Mouse (Mus musculus) CH12.LX (cell line): ENCODE measurements around the gene Mob1a. TPM values are rescaled to one million over a fixed set of nuclear protein-coding genes. Genes with fewer than 3 reads are reported as not detected.
A peak's percentile ranks its signal among the peaks of the same experiment; 100 is the strongest.

Experiments
- DNase-seq: peaks from one replicate; pipeline ENCODE4 v3.0.0-alpha.2; 2013; ENCODE audit errors: extremely low read depth
- H3K27ac ChIP-seq: 2 replicates; pipeline ENCODE4 v1.5.1; 2012; ENCODE audit warnings: low read depth, mild to moderate bottlenecking, control low read depth, moderate library complexity; ENCODE audit not compliant: insufficient read depth
- H3K27me3 ChIP-seq: replicated peaks from 2 replicates; pipeline ENCODE3; 2012; ENCODE audit warnings: inconsistent platforms
- H3K36me3 ChIP-seq, 2 experiments: replicated peaks in 1 of 2; 2 replicates each; pipeline versions ENCODE3 to v1.6.1; 2012; ENCODE audit warnings: inconsistent platforms in 1 of 2, low read length in 1 of 2, mild to moderate bottlenecking in 1 of 2, mixed read lengths in 1 of 2, moderate library complexity in 1 of 2; ENCODE audit not compliant: control insufficient read depth in 1 of 2, insufficient read depth in 1 of 2
- H3K4me1 ChIP-seq, 2 experiments: 2 replicates each; pipeline ENCODE4 v1.6.1; 2012; ENCODE audit warnings: inconsistent platforms in 1 of 2, moderate library complexity in 1 of 2; ENCODE audit not compliant: insufficient read depth in 2 of 2, control insufficient read depth in 1 of 2
- H3K4me2 ChIP-seq: 2 replicates; pipeline ENCODE4 v1.6.1; 2012; ENCODE audit warnings: low read depth, mild to moderate bottlenecking, control low read depth; ENCODE audit not compliant: poor library complexity, insufficient read depth, severe bottlenecking
- H3K4me3 ChIP-seq, 3 experiments: fragments of 150-350 bp in 1 of 3; sonication (generic) in 1 of 3; replicated peaks in 1 of 3; 2 replicates each; pipeline versions ENCODE3 to v1.5.1; 2011 to 2012; ENCODE audit warnings: low read depth in 2 of 3, low read length in 2 of 3, mild to moderate bottlenecking in 2 of 3, moderate library complexity in 2 of 3, control low read depth in 1 of 3, improper control_type of control experiment in 1 of 3, inconsistent platforms in 1 of 3, mixed read lengths in 1 of 3; ENCODE audit not compliant: poor library complexity in 1 of 3
- H3K79me2 ChIP-seq: replicated peaks from 2 replicates; pipeline ENCODE4 v1.6.1; 2012; ENCODE audit warnings: mild to moderate bottlenecking, moderate library complexity; ENCODE audit not compliant: control insufficient read depth, poor library complexity, insufficient read depth, severe bottlenecking; ENCODE audit errors: extremely low read depth
- H3K9ac ChIP-seq: 2 replicates; pipeline ENCODE4 v1.6.1; 2012; ENCODE audit warnings: low read depth, mild to moderate bottlenecking, control low read depth, moderate library complexity; ENCODE audit not compliant: insufficient read depth
- H3K9me3 ChIP-seq: replicated peaks from 2 replicates; pipeline ENCODE3; 2012; ENCODE audit warnings: low read length, inconsistent platforms, mixed read lengths
- BHLHE40 ChIP-seq: IDR thresholded peaks from 2 replicates; pipeline ENCODE4 v1.6.1; 2011; ENCODE audit warnings: mild to moderate bottlenecking, low read depth, low read length, improper control_type of control experiment
- CHD1 ChIP-seq: IDR thresholded peaks from 2 replicates; pipeline ENCODE4 v1.6.1; 2012; ENCODE audit warnings: low read depth, low read length, improper control_type of control experiment, inconsistent platforms
- CHD2 ChIP-seq: IDR thresholded peaks from 2 replicates; pipeline ENCODE4 v1.6.1; 2011; ENCODE audit warnings: low read length, improper control_type of control experiment
- CTCF ChIP-seq, 2 experiments: IDR thresholded peaks in 1 of 2; conservative IDR thresholded peaks in 1 of 2; 2 replicates each; pipeline ENCODE4 v1.5.1; 2011 to 2012; ENCODE audit warnings: low read depth in 2 of 2, low read length in 2 of 2, improper control_type of control experiment in 1 of 2, inconsistent platforms in 1 of 2, mild to moderate bottlenecking in 1 of 2, moderate library complexity in 1 of 2
- ELF1 ChIP-seq: IDR thresholded peaks from 2 replicates; pipeline ENCODE4 v1.6.1; 2014; ENCODE audit warnings: low read depth, mild to moderate bottlenecking, inconsistent platforms, low read length, improper control_type of control experiment
- EP300 ChIP-seq: IDR thresholded peaks from 2 replicates; pipeline ENCODE4 v1.6.1; 2011; ENCODE audit warnings: low read length, improper control_type of control experiment
- ETS1 ChIP-seq: conservative IDR thresholded peaks from 2 replicates; pipeline ENCODE4 v1.6.1; 2012; ENCODE audit warnings: low read depth, mild to moderate bottlenecking, inconsistent platforms, low read length, improper control_type of control experiment, moderate library complexity
- HCFC1 ChIP-seq: IDR thresholded peaks from 2 replicates; pipeline ENCODE4 v1.6.1; 2012; ENCODE audit warnings: low read depth, mild to moderate bottlenecking, inconsistent platforms, low read length, improper control_type of control experiment
- JUN ChIP-seq: IDR thresholded peaks from 2 replicates; pipeline ENCODE4 v1.6.1; 2011; ENCODE audit warnings: low read depth, mild to moderate bottlenecking, low read length, improper control_type of control experiment, moderate library complexity; ENCODE audit not compliant: insufficient read depth
- JUND ChIP-seq: conservative IDR thresholded peaks from 2 replicates; pipeline ENCODE4 v1.6.1; 2011; ENCODE audit warnings: low read depth, low read length, improper control_type of control experiment
- KAT2A ChIP-seq: IDR thresholded peaks from 2 replicates; pipeline ENCODE4 v1.6.1; 2012; ENCODE audit warnings: low read length, improper control_type of control experiment, inconsistent platforms; ENCODE audit not compliant: insufficient replicate concordance
- MAZ ChIP-seq: IDR thresholded peaks from 2 replicates; pipeline ENCODE4 v1.6.1; 2012; ENCODE audit warnings: low read depth, mild to moderate bottlenecking, inconsistent platforms, low read length, improper control_type of control experiment, moderate library complexity
- MEF2A ChIP-seq: IDR thresholded peaks from 2 replicates; pipeline ENCODE4 v1.6.1; 2014; ENCODE audit warnings: low read depth, mild to moderate bottlenecking, inconsistent platforms, low read length, improper control_type of control experiment, borderline replicate concordance
- MXI1 ChIP-seq: IDR thresholded peaks from 2 replicates; pipeline ENCODE4 v1.6.1; 2011; ENCODE audit warnings: mild to moderate bottlenecking, low read depth, low read length, improper control_type of control experiment
- MYC ChIP-seq: IDR thresholded peaks from 2 replicates; pipeline ENCODE4 v1.6.1; 2011; ENCODE audit warnings: low read depth, mild to moderate bottlenecking, improper control_type of control experiment, low read length
- NELFE ChIP-seq: IDR thresholded peaks from 2 replicates; pipeline ENCODE4 v1.6.1; 2011; ENCODE audit warnings: low read depth, low read length, improper control_type of control experiment
- NRF1 ChIP-seq: IDR thresholded peaks from 2 replicates; pipeline ENCODE4 v1.6.1; 2014; ENCODE audit warnings: low read depth, mild to moderate bottlenecking, inconsistent platforms, low read length, improper control_type of control experiment, moderate library complexity
- PAX5 ChIP-seq: IDR thresholded peaks from 2 replicates; pipeline ENCODE4 v1.6.1; 2012; ENCODE audit warnings: low read length, inconsistent platforms, mixed read lengths
- POLR2A ChIP-seq: IDR thresholded peaks from 2 replicates; pipeline ENCODE4 v1.6.1; 2011; ENCODE audit warnings: low read depth, mild to moderate bottlenecking, improper control_type of control experiment, low read length
- POLR2AphosphoS2 ChIP-seq: IDR thresholded peaks from 2 replicates; pipeline ENCODE4 v1.6.1; 2011; ENCODE audit warnings: low read depth, low read length, improper control_type of control experiment
- RAD21 ChIP-seq: IDR thresholded peaks from 2 replicates; pipeline ENCODE4 v1.6.1; 2011; ENCODE audit warnings: low read depth, mild to moderate bottlenecking, low read length, improper control_type of control experiment, moderate library complexity
- SIN3A ChIP-seq: IDR thresholded peaks from 2 replicates; pipeline ENCODE4 v1.6.1; 2012; ENCODE audit warnings: low read length, improper control_type of control experiment, inconsistent platforms
- SMC3 ChIP-seq: IDR thresholded peaks from 2 replicates; pipeline ENCODE4 v1.6.1; 2011; ENCODE audit warnings: low read depth, low read length, improper control_type of control experiment
- TBP ChIP-seq: conservative IDR thresholded peaks from 2 replicates; pipeline ENCODE4 v1.6.1; 2011; ENCODE audit warnings: low read depth, low read length, improper control_type of control experiment
- TCF12 ChIP-seq: IDR thresholded peaks from 2 replicates; pipeline ENCODE4 v1.6.1; 2014; ENCODE audit warnings: low read depth, mild to moderate bottlenecking, inconsistent platforms, low read length, improper control_type of control experiment
- USF2 ChIP-seq: conservative IDR thresholded peaks from 2 replicates; pipeline ENCODE4 v1.6.1; 2011; ENCODE audit warnings: low read depth, low read length, improper control_type of control experiment
- ZC3H11A ChIP-seq: IDR thresholded peaks from 2 replicates; pipeline ENCODE4 v1.6.1; 2012; ENCODE audit warnings: low read depth, mild to moderate bottlenecking, inconsistent platforms, low read length, improper control_type of control experiment
- ZKSCAN1 ChIP-seq: IDR thresholded peaks from 2 replicates; pipeline ENCODE4 v1.6.1; 2012; ENCODE audit warnings: low read depth, inconsistent platforms, low read length, improper control_type of control experiment, borderline replicate concordance
- ZMIZ1 ChIP-seq: IDR thresholded peaks from 2 replicates; pipeline ENCODE4 v1.6.1; 2012; ENCODE audit warnings: low read depth, mild to moderate bottlenecking, inconsistent platforms, low read length, improper control_type of control experiment
- ZNF384 ChIP-seq: IDR thresholded peaks from 2 replicates; pipeline ENCODE4 v1.6.1; 2012; ENCODE audit warnings: low read depth, low read length, improper control_type of control experiment, inconsistent platforms
- dilution Hi-C: fragments of 300-500 bp; cut with MboI; formaldehyde crosslinking; loops from 2 replicates; pipeline ENCODE4 v1.14.3; 2020; ENCODE audit warnings: low sequenced_read_pairs; ENCODE audit not compliant: extremely low pct_unique_long_range_greater_than_20kb, extremely low pct_ligation_motif_present
- in situ Hi-C: fragments of 300-500 bp; cut with MboI; formaldehyde crosslinking; loops from 3 replicates; pipeline ENCODE4 v1.14.3; 2019; ENCODE audit warnings: low sequenced_read_pairs, low pct_ligation_motif_present, low pct_unique_long_range_greater_than_20kb, mixed read lengths
- polyA plus RNA-seq: library from polyadenylated mRNA; unstranded; fragments of >175 nt; gene quantifications from 2 replicates; pipeline ENCODE4 v1.2.1, GENCODE M21; 2012; ENCODE audit warnings: low read depth; ENCODE audit not compliant: insufficient read length
- total RNA-seq, 2 experiments: library from RNA; depleted of rRNA; stranded (reverse); fragments of 300-350 nt in 1 of 2; fragments of >200 nt in 1 of 2; gene quantifications; 2 replicates each; pipeline ENCODE4 v1.2.3; 2012 to 2014

Mob1a gene
- total and polyA plus RNA-seq, 3 experiments, result 82.6 to 182 (median 99.8) TPM

- DNase-seq, result no peak
- H3K4me1 ChIP-seq, result peaks cover 10 to 39% of the 10 kb centered on the region in 2 experiments
- H3K79me2 ChIP-seq, result peaks cover 32% of the 10 kb centered on the region
- H3K4me3 ChIP-seq, result no peak overlapping the region
- H3K9me3 ChIP-seq, result no peaks in the 10 kb centered on the region
- TF ChIP-seq JUN (no peak), CTCF (conservative IDR thresholded peaks at IDR 0.05 in 1 of 2, IDR thresholded peaks at IDR 0.05 in 1 of 2; ENCODE audit: low read depth in 2 of 2, low read length in 2 of 2) (no peak), POLR2A (0 out of 2 replicates have a peak, but pooled peaks have one; percentile 4), MXI1 (peak; percentile 32; the same call in 1 of the 2 replicates), ZMIZ1 (no peak), USF2 (no peak), NELFE (no peak), RAD21 (no peak), KAT2A (no peak), SIN3A (no peak), ZNF384 (peak; percentile 78; the same call in 1 of the 2 replicates), MYC (no peak), BHLHE40 (no peak), TCF12 (no peak), TBP (no peak), ZC3H11A (no peak), SMC3 (no peak), ELF1 (peak; percentile 84), HCFC1 (no peak)
- H3K27ac ChIP-seq, result peak overlapping the region; percentile 85
- H3K4me2 ChIP-seq, result peak overlapping the region; percentile 92
- dilution Hi-C loops (no loop called here), in situ Hi-C loops (no loop called here)
- peaks cover 0 to 2% of the 10 kb centered on the region in 2 experiments for H3K36me3 ChIP-seq
- no peaks in the 10 kb centered on the region for H3K27me3 ChIP-seq
- H3K9ac ChIP-seq, result peak overlapping the region; percentile 68; the same call in 1 of the 2 replicates
These were observed 3.0 kb upstream of the Mob1a start for GRCm38 (mm10) chr6:83322794-83323193.

GRCm38 (mm10) chr6:83323652-83324419 lies 2.0 kb upstream of the Mob1a start:
- DNase-seq, result peak; percentile 78
- in situ Hi-C loops, result no loop called here
- H3K9me3 ChIP-seq, result no peaks in the 10 kb centered on the region
- no peak for TF ChIP-seq ZMIZ1
- no peak for TF ChIP-seq POLR2A
- TF ChIP-seq TBP, result no peak
- TF ChIP-seq MEF2A, result no peak
- TF ChIP-seq NRF1, result no peak
- TF ChIP-seq CHD1, result no peak
- peak; percentile 70 for TF ChIP-seq ZNF384
- TF ChIP-seq ETS1, result peak; percentile 33; the same call in 1 of the 2 replicates
- TF ChIP-seq KAT2A, result no peak
- TF ChIP-seq EP300, result no peak
- TF ChIP-seq PAX5, result no peak
- TF ChIP-seq MAZ, result no peak
- no peak for TF ChIP-seq JUND
- TF ChIP-seq SIN3A, result no peak; the same call in none of the 2 replicates
- no peak for TF ChIP-seq ZKSCAN1
- no peak for TF ChIP-seq POLR2AphosphoS2
- TF ChIP-seq CHD2, result peak; percentile 83
- TF ChIP-seq TCF12, result no peak; the same call in 1 of the 2 replicates
- H3K9ac ChIP-seq, result peak overlapping the region; percentile 68
- H3K79me2 ChIP-seq, result peaks cover 42% of the 10 kb centered on the region
- H3K4me1 ChIP-seq, result peaks cover 15 to 47% of the 10 kb centered on the region in 2 experiments
- H3K4me3 ChIP-seq, result peak overlapping the region in 1 of 3 experiments; percentile 15
- dilution Hi-C loops, result no loop called here
- peak overlapping the region; percentile 92 for H3K4me2 ChIP-seq
- no peaks in the 10 kb centered on the region for H3K27me3 ChIP-seq
- H3K27ac ChIP-seq, result peak overlapping the region; percentile 85
- H3K36me3 ChIP-seq, result peaks cover 6 to 10% of the 10 kb centered on the region in 2 experiments
